8 mouse cellular contexts compared by ENCODE assay signal in genomic region chr6:47877058-47877457, GRCm38 (mm10). TPM values are rescaled to one million over a fixed set of nuclear protein-coding genes. Genes with fewer than 3 reads are reported as not detected.
DNase-seq lines count a peak whose midpoint lies in the region; TF ChIP-seq lines count a peak whose summit lies in the region.

Gene Zfp282, plus strand, starts transcription at chr6:47877204.

- H3K36me3 ChIP-seq in myocyte (ENCODE audit: control insufficient read depth, insufficient read depth): peaks cover 20% of the 10 kb centered on the region

- DNase-seq in gastrocnemius, adult 2 months: no peak
- DNase-seq in gastrocnemius, postnatal 14 days: no peak
- no peak for DNase-seq in thymus, postnatal 0 days (ENCODE audit: low spot score)
- no peak for DNase-seq in thymus, postnatal 10 days (ENCODE audit: low spot score in 2 of 2)
- DNase-seq in layer of hippocampus, postnatal 25 days (ENCODE audit: extremely low spot score in 1 of 2, low spot score in 1 of 2): no peak
- DNase-seq in cerebellum, adult 8-10 months: no peak
- no peak for DNase-seq in thymus, postnatal 14 days

- TF ChIP-seq CTCF in gastrocnemius, adult 2 months (IDR thresholded peaks at IDR 0.05): no peak

- peaks cover 36% of the 10 kb centered on the region for H3K79me2 ChIP-seq in myocyte (ENCODE audit: control insufficient read depth, insufficient read depth)

- peak within 1 kb of the TSS; percentile 94 for H3K4me3 ChIP-seq in gastrocnemius, adult 2 months
- H3K4me3 ChIP-seq in myocyte: peak within 1 kb of the TSS; percentile 73

- H3K4me2 ChIP-seq in myocyte (ENCODE audit: low read depth): peak within 1 kb of the TSS; percentile 92

- TF ChIP-seq POLR2A in myocyte (IDR thresholded peaks at IDR 0.05; ENCODE audit: insufficient read length, low read depth): no peak

- H3K27me3 ChIP-seq in myocyte (ENCODE audit: control insufficient read depth, insufficient read depth, insufficient read length): no peaks in the 10 kb centered on the region

- intact Hi-C loops in gastrocnemius, adult 2 months (cut with DNase I): loop anchor here (5.0 to 10.0 kb wide), 2 partner anchors 40 to 138 kb away; partner anchors contain the start of gene Zfp398
- intact Hi-C loops in gastrocnemius, postnatal 14 days (cut with DNase I; ENCODE audit: low total_unique reads): no loop called here

- peak within 1 kb of the TSS; percentile 67 for H3ac ChIP-seq in myocyte (ENCODE audit: control insufficient read depth, insufficient read length)

- peak within 1 kb of the TSS; percentile 96 for H3K27ac ChIP-seq in gastrocnemius, adult 2 months

TF ChIP-seq in myocyte, 11 proteins besides CTCF, POLR2A, EP300 and RAD21:
- TF ChIP-seq MYOG (IDR thresholded peaks at IDR 0.05; ENCODE audit: control insufficient read depth in 1 of 3, insufficient read depth in 1 of 3, insufficient read length in 2 of 3, low read depth in 2 of 3) (no peak), TCF12 (IDR thresholded peaks at IDR 0.05; ENCODE audit: insufficient read depth, poor library complexity, severe bottlenecking) (no peak), POLR2AphosphoS2 (IDR thresholded peaks at IDR 0.05; ENCODE audit: insufficient read length, low read depth) (no peak), MAX (IDR thresholded peaks at IDR 0.05; ENCODE audit: low read depth) (no peak), E2F4 (IDR thresholded peaks at IDR 0.05; ENCODE audit: insufficient read depth) (no peak), USF1 (IDR thresholded peaks at IDR 0.05; ENCODE audit: low read depth) (no peak), MYOD1 (IDR thresholded peaks at IDR 0.05; ENCODE audit: control insufficient read depth in 1 of 3, insufficient read length in 2 of 3, low read depth in 2 of 3) (no peak), TCF3 (IDR thresholded peaks at IDR 0.05; ENCODE audit: insufficient read length, low read depth) (no peak), SRF (IDR thresholded peaks at IDR 0.05; ENCODE audit: control insufficient read depth, insufficient read length, low read depth) (no peak), CEBPB (IDR thresholded peaks at IDR 0.05; ENCODE audit: insufficient read depth, poor library complexity, severe bottlenecking) (no peak), REST (IDR thresholded peaks at IDR 0.05; ENCODE audit: insufficient read depth, insufficient read length) (no peak)

RNA-seq across cellular contexts. Expression of gene Zfp282, which starts in this region (rescaled TPM):
- total RNA-seq in gastrocnemius, adult 2 months (2021): 1 to 10 TPM; 6.1 to 6.6 TPM
- 1 to 10 TPM; 7.4 to 7.5 TPM for total RNA-seq in gastrocnemius, postnatal 14 days (2021)
- polyA plus RNA-seq in thymus, postnatal 0 days (2015; fragmentation: Nextera tagmentation; extraction: Ambion mirVana): 9.5 and 10.1 TPM in 2 replicates
- 10 to 100 TPM; 15.3 to 17.1 TPM for total RNA-seq in layer of hippocampus, postnatal 25 days (2021)
- polyA plus RNA-seq in myocyte (2012; fragmentation: generic; extraction: Trizol): 22.4 TPM
